Comparison of ENCODE assay signal across 7 mouse cellular contexts in the genomic region with DNA sequence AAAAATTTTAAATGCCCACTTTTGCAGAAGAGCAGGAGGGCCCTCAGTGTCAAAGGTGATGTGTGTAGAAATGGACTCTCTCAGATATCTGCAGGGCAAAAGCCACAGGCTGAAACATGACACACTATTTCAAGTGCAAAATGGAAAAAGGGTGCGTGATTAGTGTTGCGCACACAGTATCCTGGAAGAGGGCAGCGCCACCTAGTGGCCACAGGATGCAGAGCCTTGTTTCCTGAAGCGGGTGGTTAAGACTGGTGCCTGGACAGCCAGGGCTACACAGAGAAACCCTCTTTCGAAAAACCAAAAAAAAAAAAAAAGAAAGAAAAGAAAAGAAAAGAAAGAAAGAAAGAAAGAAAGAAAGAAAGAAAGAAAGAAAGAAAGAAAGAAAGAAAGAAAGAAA. TPM values are rescaled to one million over a fixed set of nuclear protein-coding genes. Genes with fewer than 3 reads are reported as not detected.
DNase-seq lines count a peak whose midpoint lies in the region; ATAC-seq and TF ChIP-seq lines count a peak whose summit lies in the region.

No protein-coding gene starts in this region.

- 6% methylated on average over 5 of the region's 5 CpGs for WGBS in kidney, adult 2 months
- 8% methylated on average over 5 of the region's 5 CpGs for WGBS in limb, embryonic 11.5 days
- WGBS in midbrain, embryonic 16.5 days, result 0% methylated on average over 4 of the region's 5 CpGs

- H3K9me3 ChIP-seq in limb, embryonic 11.5 days (ENCODE audit: control insufficient read depth, low read length), result no peaks in the 10 kb centered on the region
- no peaks in the 10 kb centered on the region for H3K9me3 ChIP-seq in midbrain, embryonic 16.5 days (replicated peaks; ENCODE audit: control insufficient read depth, low read length, poor library complexity, severe bottlenecking)

- no peak for TF ChIP-seq POLR2A in cortical plate, adult 2 months (IDR thresholded peaks at IDR 0.05; ENCODE audit: extremely low read depth, insufficient read depth, low read length)
- no peak for TF ChIP-seq POLR2A in kidney, adult 2 months (IDR thresholded peaks at IDR 0.05; ENCODE audit: low read depth, low read length)

- H3K27ac ChIP-seq in cortical plate, adult 2 months (ENCODE audit: insufficient read depth, low read length), result no peak overlapping the region
- H3K27ac ChIP-seq in kidney, adult 2 months (ENCODE audit: insufficient read depth, low read depth, low read length), result no peak overlapping the region
- H3K27ac ChIP-seq in limb, embryonic 11.5 days (replicated peaks; ENCODE audit: low read depth, low read length), result no peak overlapping the region
- no peak overlapping the region for H3K27ac ChIP-seq in midbrain, embryonic 16.5 days (ENCODE audit: low read length)

- no peak overlapping the region for H3K4me3 ChIP-seq in cortical plate, adult 2 months (ENCODE audit: insufficient read depth, low read length)
- H3K4me3 ChIP-seq in kidney, adult 2 months (ENCODE audit: insufficient read depth, low read depth, low read length), result no peak overlapping the region
- H3K4me3 ChIP-seq in limb, embryonic 11.5 days (ENCODE audit: low read depth, low read length), result no peak overlapping the region
- no peak overlapping the region for H3K4me3 ChIP-seq in midbrain, embryonic 16.5 days (ENCODE audit: low read depth, low read length)

- H3K4me1 ChIP-seq in cortical plate, adult 2 months (ENCODE audit: control insufficient read depth, insufficient read depth, low read length), result peaks cover 2% of the 10 kb centered on the region
- H3K4me1 ChIP-seq in kidney, adult 2 months (ENCODE audit: control insufficient read depth, insufficient read depth, low read length), result no peaks in the 10 kb centered on the region
- no peaks in the 10 kb centered on the region for H3K4me1 ChIP-seq in limb, embryonic 11.5 days (ENCODE audit: control insufficient read depth, insufficient read depth, low read length)
- no peaks in the 10 kb centered on the region for H3K4me1 ChIP-seq in midbrain, embryonic 16.5 days (ENCODE audit: control insufficient read depth, insufficient read depth, low read length)

- no peak overlapping the region for H3K9ac ChIP-seq in limb, embryonic 11.5 days (ENCODE audit: low read length)
- no peak overlapping the region for H3K9ac ChIP-seq in midbrain, embryonic 16.5 days (ENCODE audit: low read depth, low read length)

- no peaks in the 10 kb centered on the region for H3K36me3 ChIP-seq in kidney, adult 2 months (ENCODE audit: control insufficient read depth, insufficient read depth, low read length)
- H3K36me3 ChIP-seq in limb, embryonic 11.5 days (ENCODE audit: control insufficient read depth, insufficient read depth, low read length), result no peaks in the 10 kb centered on the region
- H3K36me3 ChIP-seq in midbrain, embryonic 16.5 days (ENCODE audit: control insufficient read depth, insufficient read depth, low read length), result no peaks in the 10 kb centered on the region

- peak; percentile 24; the same call in 1 of the 2 replicates for ATAC-seq in limb, embryonic 11.5 days (ENCODE audit: insufficient number of reproducible peaks, low FRiP score, low TSS enrichment, low read depth)
- peak; percentile 91 for ATAC-seq in midbrain, embryonic 16.5 days

- peak; percentile 93 for TF ChIP-seq CTCF in cortical plate, adult 2 months (IDR thresholded peaks at IDR 0.05; ENCODE audit: extremely low read depth, insufficient read depth, low read length)
- TF ChIP-seq CTCF in kidney, adult 2 months (conservative IDR thresholded peaks at IDR 0.05; ENCODE audit: insufficient read depth, insufficient read length, low read depth, low read length), result peak; percentile 94

- no peaks in the 10 kb centered on the region for H3K27me3 ChIP-seq in kidney, adult 2 months (replicated peaks; ENCODE audit: control insufficient read depth, insufficient read depth, low read length)
- H3K27me3 ChIP-seq in limb, embryonic 11.5 days (ENCODE audit: control insufficient read depth, insufficient read depth, low read length), result no peaks in the 10 kb centered on the region
- no peaks in the 10 kb centered on the region for H3K27me3 ChIP-seq in midbrain, embryonic 16.5 days (ENCODE audit: control insufficient read depth, insufficient read depth, low read depth, low read length)

- intact Hi-C loops in gastrocnemius, postnatal 14 days (cut with DNase I; ENCODE audit: low total_unique reads), result loop anchor here (5.0 kb wide), 2 partner anchors 68 to 82 kb away; partner anchors contain the start of gene Pdzd9

- no peak overlapping the region for H3K4me2 ChIP-seq in limb, embryonic 11.5 days (ENCODE audit: low read depth, severe bottlenecking)
- no peak overlapping the region for H3K4me2 ChIP-seq in midbrain, embryonic 16.5 days (ENCODE audit: low read length)

- DNase-seq in adrenal gland, adult 18-20 months (ENCODE audit: low spot score in 2 of 2), result peak; percentile 78 to 88
- peak; percentile 73 for DNase-seq in gastrocnemius, postnatal 14 days
- DNase-seq in kidney, adult 2 months, result peak; percentile 80
- DNase-seq in limb, embryonic 11.5 days (ENCODE audit: low spot score), result peak; percentile 91
- DNase-seq in spleen, postnatal 10 days (ENCODE audit: low spot score in 2 of 2), result peak; percentile 54 to 86

RNA-seq across cellular contexts. Expression of gene Vwa3a, which starts 15.6 kb away (rescaled TPM):
- total RNA-seq in adrenal gland, adult 18-20 months (2021), result 1 to 10 TPM; 2.3 to 2.6 TPM
- polyA plus RNA-seq in cortical plate, adult 2 months (2012; rRNA removed), result 10.3 and 13.4 TPM in 2 replicates
- under 1 TPM; 0.41 to 0.80 TPM for total RNA-seq in gastrocnemius, postnatal 14 days (2021)
- polyA plus RNA-seq in kidney, adult 2 months (2012; rRNA removed), result 0.53 and 0.77 TPM in 2 replicates
- 0.04 and 0.31 TPM in 2 replicates for polyA plus RNA-seq in limb, embryonic 11.5 days (2014; fragmentation: Nextera tagmentation; extraction: Ambion mirVana)
- 2.1 and 2.3 TPM in 2 replicates for polyA plus RNA-seq in midbrain, embryonic 16.5 days (2015; fragmentation: Nextera tagmentation; extraction: Ambion mirVana)

RNA-seq across cellular contexts. Expression of gene Gm5737, which starts 57.5 kb away (rescaled TPM):
- total RNA-seq in adrenal gland, adult 18-20 months (2021), result not detected
- not detected in 2 replicates for polyA plus RNA-seq in cortical plate, adult 2 months (2012; rRNA removed)
- total RNA-seq in gastrocnemius, postnatal 14 days (2021), result under 1 TPM; 0.49 to 0.60 TPM
- not detected in 2 replicates for polyA plus RNA-seq in kidney, adult 2 months (2012; rRNA removed)
- not detected in 2 replicates for polyA plus RNA-seq in limb, embryonic 11.5 days (2014; fragmentation: Nextera tagmentation; extraction: Ambion mirVana)
- 0.14 TPM in 1 of 2 replicates, not detected in the other for polyA plus RNA-seq in midbrain, embryonic 16.5 days (2015; fragmentation: Nextera tagmentation; extraction: Ambion mirVana)
